Mouse (Mus musculus) lung, postnatal 0 days (tissue): ENCODE data around the gene Mtx1.

ENCODE experiments used
- CTCF ChIP-seq: IDR thresholded peaks from 2 replicates; pipeline ENCODE4 v1.5.1; 2016; ENCODE audit warnings: antibody characterized with exemption, mild to moderate bottlenecking
- EP300 ChIP-seq: IDR thresholded peaks from 2 replicates; pipeline ENCODE4 v1.6.1; 2016; ENCODE audit warnings: antibody characterized with exemption, mild to moderate bottlenecking, control low read depth

DNA sequence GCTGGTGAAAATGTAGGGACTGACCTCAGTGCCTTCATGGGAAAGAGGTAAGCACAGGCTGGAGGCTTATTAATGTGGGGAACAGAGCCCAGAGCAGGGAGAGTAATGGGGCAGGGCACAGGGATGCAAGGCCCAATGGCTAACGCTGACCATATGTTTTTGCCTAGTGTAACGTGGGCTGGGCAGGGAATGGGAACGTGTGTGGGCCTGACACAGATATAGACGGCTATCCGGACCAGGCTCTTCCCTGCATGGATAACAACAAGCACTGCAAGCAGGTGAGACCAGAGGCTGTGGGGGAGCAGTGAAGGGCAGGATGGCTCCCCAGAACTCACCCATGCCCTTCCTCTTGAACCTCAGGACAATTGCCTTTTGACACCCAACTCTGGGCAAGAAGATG is 5.7 kb downstream of the Mtx1 start:
- TF ChIP-seq CTCF, result no peak
- no peak for TF ChIP-seq EP300
